Mouse (Mus musculus) embryonic fibroblast, embryonic 13.5 days (primary cell): ENCODE measurements around the gene Dzank1.

Experiments used
- CTCF ChIP-seq: IDR thresholded peaks from 2 replicates; pipeline ENCODE4 v1.5.1; 2011; ENCODE audit warnings: mild to moderate bottlenecking, control low read depth, low read length, moderate library complexity, borderline replicate concordance; ENCODE audit not compliant: insufficient read depth
- POLR2A ChIP-seq: IDR thresholded peaks from 2 replicates; pipeline ENCODE4 v1.6.1; 2011; ENCODE audit warnings: low read depth, mild to moderate bottlenecking, control low read depth, low read length, moderate library complexity

DNA sequence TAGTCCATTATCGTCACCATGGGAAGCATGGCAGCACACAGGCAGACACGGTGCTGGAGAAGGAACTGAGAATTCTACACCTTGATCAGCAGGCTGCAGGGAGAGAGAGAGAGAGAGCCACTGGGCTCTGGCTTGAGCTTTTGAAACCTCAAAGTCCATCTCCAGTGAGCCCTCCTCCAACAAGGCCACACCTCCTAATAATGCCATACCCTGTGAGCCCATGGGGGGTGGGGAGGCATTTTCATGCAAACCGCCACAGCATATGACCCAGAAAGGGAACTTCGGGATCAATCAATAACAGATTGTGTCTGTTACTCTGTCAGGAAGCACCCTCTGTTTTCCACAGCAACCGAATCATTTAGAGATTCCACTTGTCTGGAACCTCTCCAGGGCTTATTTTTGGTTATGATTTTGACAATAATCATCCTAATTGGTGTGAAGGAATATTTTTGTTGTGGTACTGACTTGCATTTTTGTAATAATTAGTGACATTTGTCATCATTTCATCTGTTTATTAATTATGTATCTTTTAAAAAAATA, 95.9 kb downstream of the Dzank1 start:
- TF ChIP-seq CTCF (no peak), POLR2A (no peak)
